Mouse (Mus musculus) neural tube, embryonic 15.5 days (tissue): ENCODE measurements around the gene Mfsd11. TPM values are rescaled to one million over a fixed set of nuclear protein-coding genes. Genes with fewer than 3 reads are reported as not detected.
"Not testable (repeated sequence)": the region's sequence is repeated elsewhere in the genome, so short reads cannot be mapped to it uniquely, and the experiment has no call there.

Experiments used
- ATAC-seq: fragments of 200-750 bp; cut with Nextera tagmentation; 2 replicates; pipeline ENCODE4 v1.8.0; 2017; ENCODE audit warnings: mild to moderate bottlenecking, moderate TSS enrichment, moderate library complexity; ENCODE audit not compliant: low FRiP score
- H3K27ac ChIP-seq: fragments of 300-500 bp; sonication (generic); replicated peaks from 2 replicates; pipeline ENCODE4 v1.5.1; 2015; ENCODE audit warnings: mild to moderate bottlenecking, inconsistent platforms
- H3K27me3 ChIP-seq: fragments of 300-500 bp; sonication (generic); replicated peaks from 2 replicates; pipeline ENCODE4 v1.6.1; 2015; ENCODE audit warnings: inconsistent platforms
- H3K36me3 ChIP-seq: fragments of 300-500 bp; sonication (generic); 2 replicates; pipeline ENCODE4 v1.6.1; 2015; ENCODE audit warnings: inconsistent platforms
- H3K4me1 ChIP-seq: fragments of 300-500 bp; sonication (generic); 2 replicates; pipeline ENCODE4 v1.6.1; 2015; ENCODE audit warnings: inconsistent platforms
- H3K4me2 ChIP-seq: fragments of 300-500 bp; sonication (generic); 2 replicates; pipeline ENCODE4 v1.6.1; 2015; ENCODE audit warnings: inconsistent platforms, mild to moderate bottlenecking, moderate library complexity
- H3K4me3 ChIP-seq: fragments of 300-500 bp; sonication (generic); replicated peaks from 2 replicates; pipeline ENCODE4 v1.5.1; 2015; ENCODE audit warnings: mild to moderate bottlenecking, inconsistent platforms
- H3K9ac ChIP-seq: fragments of 300-500 bp; sonication (generic); replicated peaks from 2 replicates; pipeline ENCODE4 v1.6.1; 2015; ENCODE audit warnings: mild to moderate bottlenecking, inconsistent platforms
- H3K9me3 ChIP-seq: fragments of 300-500 bp; sonication (generic); replicated peaks from 2 replicates; pipeline ENCODE4 v1.6.1; 2016; ENCODE audit warnings: inconsistent platforms
- WGBS: fragments of 180-500 bp; shearing (Covaris S2); methylation state at CpG from one replicate; pipeline ENCODE4 v1.1.7; 2015; ENCODE audit warnings: mixed read lengths; 5-methylcytosine and 5-hydroxymethylcytosine counted together
- polyA plus RNA-seq: library from polyadenylated mRNA; unstranded; fragments of >200 nt; fragmentation: Nextera tagmentation; extraction: Ambion mirVana; gene quantifications from 2 replicates; pipeline ENCODE4 v1.2.1, GENCODE M21; 2015

Gene Mfsd11
- polyA plus RNA-seq, 1 experiment from 2014 or later: 51.6 TPM

GRCm38 (mm10) chr11:116899247-116899646 is 47.0 kb downstream of the Mfsd11 start:
- H3K27me3 ChIP-seq: 0 out of 2 replicates have a peak, but pooled peaks cover under 1% of the 10 kb centered on the region
- no peak for ATAC-seq
- no peaks in the 10 kb centered on the region for H3K9me3 ChIP-seq
- H3K4me3 ChIP-seq: no peak overlapping the region
- no peaks in the 10 kb centered on the region for H3K4me1 ChIP-seq
- H3K9ac ChIP-seq: no peak overlapping the region
- no peak overlapping the region for H3K27ac ChIP-seq
- 83% methylated on average over 12 of the region's 12 CpGs for WGBS
- H3K36me3 ChIP-seq: no peaks in the 10 kb centered on the region
- H3K4me2 ChIP-seq: no peak overlapping the region

- not testable (repeated sequence) for H3K4me2 ChIP-seq, H3K9ac ChIP-seq, H3K27ac ChIP-seq, ATAC-seq, H3K9me3 ChIP-seq, H3K4me3 ChIP-seq, H3K36me3 ChIP-seq
- WGBS: 82% methylated on average over 10 of the region's 10 CpGs
- peaks cover 13% of the 10 kb centered on the region for H3K27me3 ChIP-seq
- peaks cover 12% of the 10 kb centered on the region for H3K4me1 ChIP-seq
These were observed 50.3 kb downstream of the Mfsd11 start for GRCm38 (mm10) chr11:116902588-116902987.

GRCm38 (mm10) chr11:116905741-116906456 is 53.7 kb downstream of the Mfsd11 start:
- Histone ChIP-seq H3K4me3 (peak overlapping the region; percentile 21), H3K27me3 (peaks cover 13% of the 10 kb centered on the region), H3K4me2 (peak overlapping the region; percentile 49), H3K4me1 (peaks cover 12% of the 10 kb centered on the region), H3K9ac (no peak overlapping the region), H3K27ac (no peak overlapping the region), H3K36me3 (no peaks in the 10 kb centered on the region), H3K9me3 (no peaks in the 10 kb centered on the region)
- 3% methylated on average over 23 of the region's 23 CpGs for WGBS
- ATAC-seq: no peak

GRCm38 (mm10) chr11:116913573-116913972 is 61.3 kb downstream of the Mfsd11 start:
- Histone ChIP-seq H3K36me3 (no peaks in the 10 kb centered on the region), H3K27me3 (peaks cover 13% of the 10 kb centered on the region; the same call in 1 of the 2 replicates), H3K27ac (peak overlapping the region; percentile 63; the same call in 1 of the 2 replicates), H3K4me1 (peaks cover 33% of the 10 kb centered on the region), H3K9me3 (no peaks in the 10 kb centered on the region), H3K4me2 (peak overlapping the region; percentile 30), H3K4me3 (no peak overlapping the region), H3K9ac (peak overlapping the region; percentile 10; the same call in 1 of the 2 replicates)
- peak; percentile 38; the same call in 1 of the 2 replicates for ATAC-seq
- 27% methylated on average over 16 of the region's 16 CpGs for WGBS

- no peaks in the 10 kb centered on the region for H3K36me3 ChIP-seq
- H3K9me3 ChIP-seq: no peaks in the 10 kb centered on the region
- WGBS: 67% methylated on average over 5 of the region's 5 CpGs
- no peak overlapping the region for H3K27ac ChIP-seq
- no peak overlapping the region for H3K4me2 ChIP-seq
- peaks cover 35% of the 10 kb centered on the region for H3K4me1 ChIP-seq
- H3K4me3 ChIP-seq: no peak overlapping the region
- no peak for ATAC-seq
- H3K9ac ChIP-seq: no peak overlapping the region
- H3K27me3 ChIP-seq: peaks cover 13% of the 10 kb centered on the region; the same call in 1 of the 2 replicates
These were observed 62.1 kb downstream of the Mfsd11 start for GRCm38 (mm10) chr11:116914267-116914885.

GRCm38 (mm10) chr11:116915241-116915640 is 63.0 kb downstream of the Mfsd11 start:
- no peak overlapping the region for H3K4me2 ChIP-seq
- 88% methylated on average over 3 of the region's 3 CpGs for WGBS
- peaks cover 43% of the 10 kb centered on the region for H3K4me1 ChIP-seq
- no peak overlapping the region for H3K4me3 ChIP-seq
- ATAC-seq: no peak
- H3K9me3 ChIP-seq: no peaks in the 10 kb centered on the region
- H3K36me3 ChIP-seq: no peaks in the 10 kb centered on the region
- H3K9ac ChIP-seq: no peak overlapping the region
- no peak overlapping the region for H3K27ac ChIP-seq
- H3K27me3 ChIP-seq: peaks cover 13% of the 10 kb centered on the region; the same call in 1 of the 2 replicates

GRCm38 (mm10) chr11:116917361-116917760 is 65.1 kb downstream of the Mfsd11 start:
- Histone ChIP-seq H3K4me2 (0 out of 2 replicates have a peak overlapping the region, but pooled peaks have one; percentile 74), H3K9ac (no peak overlapping the region)

GRCm38 (mm10) chr11:116918323-116919185 is 66.3 kb downstream of the Mfsd11 start, which contains the start of gene Mgat5b:
Gene Mgat5b (plus strand): TSS chr11:116918863.
- H3K27me3 ChIP-seq: peaks cover 13% of the 10 kb centered on the region; the same call in 1 of the 2 replicates
- H3K27ac ChIP-seq: peak within 1 kb of the TSS; percentile 81
- no peaks in the 10 kb centered on the region for H3K9me3 ChIP-seq
- peaks cover 4% of the 10 kb centered on the region for H3K36me3 ChIP-seq
- under 1% methylated on average over 84 of the region's 90 CpGs for WGBS
- H3K4me3 ChIP-seq: peak within 1 kb of the TSS; percentile 61
- peaks cover 61% of the 10 kb centered on the region for H3K4me1 ChIP-seq
- H3K4me2 ChIP-seq: peak within 1 kb of the TSS; percentile 74
- H3K9ac ChIP-seq: peak within 1 kb of the TSS; percentile 90
- ATAC-seq: peak; percentile 89

More at GRCm38 (mm10) chr11:116917361-116917760, 65.1 kb downstream of the Mfsd11 start:
- Histone ChIP-seq H3K4me1 (peaks cover 64% of the 10 kb centered on the region), H3K36me3 (no peaks in the 10 kb centered on the region), H3K4me3 (no peak overlapping the region), H3K9me3 (no peaks in the 10 kb centered on the region), H3K27ac (no peak overlapping the region), H3K27me3 (peaks cover 13% of the 10 kb centered on the region; the same call in 1 of the 2 replicates)
- WGBS: 50% methylated on average over 7 of the region's 7 CpGs
- ATAC-seq: no peak

GRCm38 (mm10) chr11:116919186-116920020 is 67.2 kb downstream of the Mfsd11 start:
- 1% methylated on average over 56 of the region's 58 CpGs for WGBS
- H3K36me3 ChIP-seq: peaks cover 12% of the 10 kb centered on the region
- H3K27ac ChIP-seq: peak overlapping the region; percentile 81
- peaks cover 54% of the 10 kb centered on the region for H3K4me1 ChIP-seq
- peak overlapping the region; percentile 74 for H3K4me2 ChIP-seq
- no peaks in the 10 kb centered on the region for H3K9me3 ChIP-seq
- H3K9ac ChIP-seq: peak overlapping the region; percentile 90
- H3K4me3 ChIP-seq: peak overlapping the region; percentile 61
- peaks cover 13% of the 10 kb centered on the region; the same call in 1 of the 2 replicates for H3K27me3 ChIP-seq
- peak; percentile 42 for ATAC-seq

- peaks cover 25% of the 10 kb centered on the region for H3K36me3 ChIP-seq
- H3K27ac ChIP-seq: no peak overlapping the region
- H3K4me3 ChIP-seq: peak overlapping the region; percentile 61
- H3K9ac ChIP-seq: peak overlapping the region; percentile 52
- H3K4me2 ChIP-seq: peak overlapping the region; percentile 74
- H3K9me3 ChIP-seq: no peaks in the 10 kb centered on the region
- 13% methylated on average over 6 of the region's 6 CpGs for WGBS
- peaks cover 13% of the 10 kb centered on the region; the same call in 1 of the 2 replicates for H3K27me3 ChIP-seq
- no peak for ATAC-seq
- peaks cover 52% of the 10 kb centered on the region for H3K4me1 ChIP-seq
These were observed 68.5 kb downstream of the Mfsd11 start for GRCm38 (mm10) chr11:116920746-116921145.
